Mouse (Mus musculus): ENCODE data around the gene Nav2.

DNA sequence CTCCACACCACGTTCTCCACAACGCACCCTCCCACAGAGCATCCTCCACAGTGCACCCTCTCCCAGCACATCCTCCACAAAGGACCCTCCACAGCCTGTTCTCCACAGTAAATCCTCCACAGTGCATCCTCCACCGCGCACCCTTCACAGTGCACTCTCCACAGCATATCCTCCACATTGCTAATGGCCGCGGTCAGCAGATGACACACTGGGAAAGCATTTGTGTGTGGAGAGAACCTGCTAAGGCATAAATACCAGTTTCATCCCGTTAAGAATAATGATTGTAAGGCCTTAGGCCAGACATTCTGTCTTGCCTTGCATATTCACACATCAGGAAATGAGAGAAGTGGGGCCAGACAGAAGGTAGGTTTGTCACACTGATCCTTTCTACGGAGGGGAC is 219.7 kb downstream of the Nav2 start:
- TF ChIP-seq CTCF (IDR thresholded peaks at IDR 0.05; ENCODE audit: borderline replicate concordance, insufficient read depth, low read depth, low read length) = no peak
- no peak for TF ChIP-seq POLR2A (IDR thresholded peaks at IDR 0.05; ENCODE audit: borderline replicate concordance, insufficient read depth, low read length)

Data from cerebellum, adult 2 months (tissue).